Mouse (Mus musculus) right cerebral cortex, postnatal 14 days (tissue): ENCODE data around the gene Hist1h2bf.
"Not testable (repeated sequence)": the region's sequence is repeated elsewhere in the genome, so short reads cannot be mapped to it uniquely, and the experiment has no call there.

ENCODE experiments used
- DNase-seq: peaks from one replicate; pipeline ENCODE4 v3.0.0; 2022

The Hist1h2bf gene

DNA sequence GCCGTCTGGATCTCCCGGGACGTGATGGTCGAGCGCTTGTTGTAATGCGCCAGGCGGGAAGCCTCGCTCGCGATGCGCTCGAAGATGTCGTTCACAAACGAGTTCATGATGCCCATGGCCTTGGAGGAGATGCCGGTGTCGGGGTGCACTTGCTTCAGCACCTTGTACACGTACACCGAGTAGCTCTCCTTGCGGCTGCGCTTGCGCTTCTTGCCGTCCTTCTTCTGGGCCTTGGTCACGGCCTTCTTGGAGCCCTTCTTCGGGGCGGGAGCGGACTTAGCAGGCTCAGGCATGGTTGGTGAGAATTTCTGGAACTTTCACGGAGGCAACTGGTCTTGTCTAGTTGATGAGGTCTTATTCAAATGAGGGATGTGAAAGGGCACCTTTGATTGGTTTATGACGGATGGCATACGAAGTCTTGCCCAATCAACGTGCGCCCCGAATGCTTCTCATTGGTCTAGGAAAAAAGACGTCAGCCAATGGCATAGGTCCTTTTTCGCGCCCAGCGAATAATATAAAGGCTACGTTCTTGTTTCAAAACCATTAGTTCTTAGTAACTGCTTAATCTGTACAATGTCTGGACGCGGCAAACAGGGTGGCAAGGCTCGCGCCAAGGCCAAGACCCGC lies at the start of gene Hist1h2bf, which contains the start of gene Hist1h2ad:
TSS of gene Hist1h2bf (minus strand) at position 299 of the 627 bp plus-strand sequence.
TSS of gene Hist1h2ad (plus strand) at position 484 of the 627 bp plus-strand sequence.
- peak; percentile 88 for DNase-seq

DNA sequence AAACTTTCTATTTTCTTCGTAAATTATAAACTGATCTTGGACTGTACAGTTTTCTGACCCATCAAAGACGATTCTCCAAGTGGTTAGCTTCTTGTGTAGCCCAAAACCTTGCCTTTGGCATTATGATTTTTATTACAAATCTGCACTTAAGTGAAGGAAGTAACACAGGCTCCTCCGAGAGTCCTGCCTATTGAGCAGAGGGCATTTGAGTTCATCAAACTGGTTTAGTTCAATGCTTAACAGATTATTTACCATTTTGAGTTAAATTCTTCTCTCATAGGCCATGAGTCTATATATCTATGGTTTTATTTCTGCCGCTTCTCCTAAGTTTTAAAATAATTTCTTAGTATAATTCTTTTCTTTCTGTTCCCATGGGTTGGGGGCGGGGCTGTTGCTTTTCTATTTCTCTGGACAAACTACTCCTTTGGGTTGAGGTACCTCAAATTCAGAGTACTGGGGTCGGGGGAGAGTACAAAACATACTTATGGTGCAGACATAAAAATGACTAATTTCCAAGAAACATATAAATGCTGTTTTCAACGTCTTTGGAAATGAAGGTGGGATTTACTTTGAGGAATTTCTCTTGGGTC lies 49.0 kb upstream of the Hist1h2bf start:
- DNase-seq: peak; percentile 10

DNA sequence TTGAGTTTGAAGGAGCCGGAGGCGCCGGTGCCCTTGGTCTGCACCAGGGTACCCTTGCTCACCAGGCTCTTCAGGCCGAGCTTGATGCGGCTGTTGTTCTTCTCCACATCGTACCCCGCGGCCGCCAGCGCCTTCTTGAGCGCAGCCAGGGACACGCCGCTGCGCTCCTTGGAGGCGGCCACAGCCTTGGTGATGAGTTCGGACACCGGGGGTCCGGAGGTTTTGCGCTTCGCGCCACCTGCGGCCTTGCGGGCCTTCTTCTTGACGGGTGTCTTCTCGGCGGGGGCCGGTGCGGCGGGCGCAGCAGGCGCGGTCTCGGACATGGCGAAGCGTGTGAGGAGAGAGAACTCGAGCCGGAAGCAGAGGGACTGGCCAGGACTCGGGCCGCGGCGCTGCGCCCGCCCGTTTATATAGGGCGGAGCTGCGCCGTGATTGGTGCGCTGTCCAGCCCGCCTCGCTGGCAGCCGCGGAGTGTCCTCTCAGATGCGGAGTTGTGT lies 48.2 kb upstream of the Hist1h2bf start, which contains the start of gene Hist1h1e:
TSS of gene Hist1h1e (minus strand) at position 384 of the 497 bp plus-strand sequence.
- DNase-seq: peak; percentile 86

DNA sequence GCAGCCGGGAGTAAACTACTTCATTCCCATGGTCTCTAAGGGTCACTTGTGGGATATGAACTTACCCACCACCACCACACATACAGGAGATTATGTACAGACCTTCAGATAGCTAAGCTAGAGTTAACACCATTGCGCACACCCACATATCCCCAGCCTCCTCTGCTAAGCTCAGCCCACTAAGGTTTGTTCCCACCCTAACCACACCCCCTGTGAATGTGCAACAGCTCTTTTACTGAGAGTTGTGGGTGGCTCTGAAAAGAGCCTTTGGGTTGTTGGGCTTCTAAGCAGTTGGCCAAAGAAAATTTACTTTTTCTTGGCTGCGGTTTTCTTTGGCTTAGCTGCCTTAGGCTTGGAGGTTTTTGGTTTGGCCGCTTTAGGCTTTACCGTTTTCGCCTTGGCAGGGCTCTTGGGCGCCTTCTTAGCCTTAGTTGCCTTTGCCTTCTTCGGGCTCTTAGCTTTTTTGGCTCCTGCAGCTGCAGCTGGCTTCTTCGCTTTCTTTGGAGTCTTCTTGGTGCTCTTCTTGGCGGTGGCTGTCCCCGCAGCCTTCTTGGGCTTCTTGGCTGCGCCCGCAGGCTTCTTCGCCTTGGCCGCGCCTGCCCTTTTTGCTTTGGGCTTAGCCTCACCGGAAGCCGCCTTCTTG lies 47.7 kb upstream of the Hist1h2bf start:
- DNase-seq: peak; percentile 42

GRCm38 (mm10) chr13:23620733-23621531 lies 46.9 kb upstream of the Hist1h2bf start, which contains the start of gene Hist1h2be:
Hist1h2be (minus strand) TSS chr13:23621124.
- peak; percentile 67 for DNase-seq

DNA sequence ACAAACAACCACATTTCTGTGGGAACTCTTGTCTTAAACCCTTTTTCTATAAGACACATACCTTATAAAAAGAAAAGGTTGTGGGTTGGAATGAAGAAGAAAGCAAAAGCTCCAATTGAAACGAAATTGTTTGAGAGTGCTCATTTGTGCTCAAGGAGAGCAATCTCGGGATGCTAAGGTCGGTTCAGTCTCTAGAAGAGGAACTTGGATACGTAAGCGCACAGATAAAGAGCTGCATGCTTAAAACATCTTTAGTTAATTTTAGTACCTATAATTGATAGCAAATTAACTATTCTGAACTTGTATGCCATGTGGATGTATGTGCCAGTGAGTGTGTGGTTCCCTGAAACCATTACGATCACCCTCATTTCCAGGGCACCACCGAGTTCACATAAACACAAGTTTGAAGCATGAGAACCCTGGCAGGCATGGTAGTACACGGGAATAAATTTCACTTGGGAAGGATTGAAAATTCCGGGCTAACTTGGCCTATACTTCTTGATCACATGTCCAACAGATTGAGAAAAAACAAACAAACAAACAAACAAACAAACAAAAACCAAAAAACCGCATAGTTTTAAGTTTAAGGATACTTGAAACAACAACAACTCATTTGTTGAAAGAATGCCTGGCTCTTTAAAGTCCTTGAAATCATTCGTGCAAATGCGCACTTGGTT lies 46.2 kb upstream of the Hist1h2bf start:
- DNase-seq: no peak

- DNase-seq: no peak
Measured at GRCm38 (mm10) chr13:23611638-23612037, 37.6 kb upstream of the Hist1h2bf start.

GRCm38 (mm10) chr13:23610393-23610792 lies 36.4 kb upstream of the Hist1h2bf start:
- no peak for DNase-seq

GRCm38 (mm10) chr13:23609844-23610243 lies 35.8 kb upstream of the Hist1h2bf start:
- DNase-seq: no peak

GRCm38 (mm10) chr13:23609209-23609608 lies 35.2 kb upstream of the Hist1h2bf start:
- no peak for DNase-seq

- DNase-seq: no peak
Measured at GRCm38 (mm10) chr13:23605052-23605451, 31.1 kb upstream of the Hist1h2bf start.

GRCm38 (mm10) chr13:23604452-23604851 lies 30.5 kb upstream of the Hist1h2bf start:
- no peak for DNase-seq

DNA sequence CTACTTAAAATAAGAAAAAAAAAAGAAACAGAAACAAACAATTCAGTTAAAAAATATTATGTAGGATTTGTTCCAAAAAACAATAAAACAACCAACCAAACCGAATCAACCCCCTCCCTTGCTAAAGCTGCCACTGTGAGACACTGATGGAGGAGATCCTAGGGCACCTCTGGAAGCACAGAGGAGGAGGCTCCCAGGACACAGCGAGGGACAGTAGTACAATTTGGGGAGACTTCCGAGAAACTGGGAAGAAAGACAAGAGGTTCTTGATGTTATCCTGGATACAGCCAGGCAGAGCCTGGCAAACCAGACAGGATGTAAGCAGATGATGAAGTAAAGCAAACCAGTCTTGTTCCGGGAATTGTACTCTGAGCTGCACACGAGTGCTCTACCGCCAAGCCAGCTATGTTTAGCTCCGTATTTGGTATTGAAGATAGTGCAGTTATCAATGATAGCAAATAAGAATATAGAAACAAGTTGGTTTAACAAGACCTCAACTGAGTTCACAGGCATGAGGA lies 29.2 kb upstream of the Hist1h2bf start:
- no peak for DNase-seq

DNA sequence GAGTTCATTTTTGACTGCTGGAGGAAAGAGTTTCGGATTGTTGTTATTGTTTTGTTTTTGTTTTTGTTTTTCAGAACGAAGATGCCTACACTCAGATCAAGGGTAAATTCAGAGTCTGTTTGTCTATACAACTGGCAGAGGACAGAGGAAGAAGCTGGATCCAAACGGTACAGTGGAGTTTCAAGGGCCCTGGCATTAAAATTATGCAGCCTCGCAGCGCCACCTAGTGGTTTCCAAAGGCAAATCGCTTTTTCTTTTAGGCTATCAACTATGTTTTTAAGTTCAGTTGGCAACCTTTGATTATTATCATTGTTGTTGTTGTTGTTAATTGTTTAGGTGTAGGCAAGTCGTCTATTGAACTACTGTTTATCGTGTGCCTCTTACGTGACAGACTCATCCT lies 24.0 kb upstream of the Hist1h2bf start:
- peak; percentile 77 for DNase-seq

DNA sequence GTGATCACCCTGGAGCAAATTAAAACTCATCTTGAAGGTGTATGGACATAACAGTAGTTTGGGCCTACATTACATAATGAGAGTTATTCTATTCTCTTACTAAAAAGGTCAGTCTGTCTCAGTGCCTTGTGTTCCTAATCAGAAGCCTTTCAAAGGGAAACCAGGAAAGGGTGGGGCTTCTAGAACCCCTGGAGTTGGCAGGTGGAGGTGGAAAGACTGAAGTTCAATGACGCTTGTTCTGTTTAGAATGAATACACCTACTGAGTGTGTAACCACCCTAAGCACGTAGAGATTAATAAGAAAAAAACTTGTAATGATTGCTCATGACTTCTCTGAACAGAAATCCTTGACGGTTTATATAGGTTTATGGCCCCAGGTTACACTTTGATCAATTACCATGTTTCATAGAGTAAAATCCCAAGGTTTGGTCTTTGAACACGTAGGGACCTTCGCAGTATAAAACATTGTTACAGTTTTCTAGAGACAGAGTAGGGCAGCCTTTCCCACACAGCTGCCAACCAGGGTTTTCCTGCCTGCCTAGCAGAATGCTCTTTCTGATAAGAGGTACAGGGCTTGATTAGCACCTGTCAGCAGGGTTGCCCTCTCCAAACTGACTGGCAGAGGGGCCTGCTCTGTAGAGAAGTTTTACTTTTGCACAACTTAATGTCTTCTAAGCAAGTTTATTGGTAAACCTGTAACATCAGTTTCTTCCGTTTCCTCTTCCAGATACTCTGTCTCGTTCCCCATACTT lies 21.8 kb upstream of the Hist1h2bf start:
- DNase-seq: no peak

GRCm38 (mm10) chr13:23595185-23595584 lies 21.2 kb upstream of the Hist1h2bf start:
- no peak for DNase-seq

GRCm38 (mm10) chr13:23593051-23593770 lies 19.2 kb upstream of the Hist1h2bf start:
- no peak for DNase-seq

DNA sequence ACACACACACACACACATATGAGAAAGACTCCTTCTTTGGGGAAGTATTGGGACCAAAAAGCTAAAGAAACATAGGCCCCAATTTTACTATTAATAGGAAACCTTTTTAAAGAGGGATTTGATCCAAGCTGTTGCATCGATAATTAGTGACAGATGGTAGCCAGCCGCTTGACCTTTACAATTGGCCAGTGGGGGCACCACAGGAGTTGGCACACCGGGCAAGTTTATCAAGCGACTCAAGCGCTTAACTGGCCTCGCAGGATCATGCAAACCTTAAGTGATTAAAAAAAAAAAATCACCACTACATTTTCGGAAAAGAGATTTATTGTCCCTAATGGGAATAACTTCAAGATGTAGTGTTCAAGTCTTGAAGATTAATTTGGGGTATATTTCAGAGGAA lies 18.6 kb upstream of the Hist1h2bf start:
- DNase-seq: no peak

DNA sequence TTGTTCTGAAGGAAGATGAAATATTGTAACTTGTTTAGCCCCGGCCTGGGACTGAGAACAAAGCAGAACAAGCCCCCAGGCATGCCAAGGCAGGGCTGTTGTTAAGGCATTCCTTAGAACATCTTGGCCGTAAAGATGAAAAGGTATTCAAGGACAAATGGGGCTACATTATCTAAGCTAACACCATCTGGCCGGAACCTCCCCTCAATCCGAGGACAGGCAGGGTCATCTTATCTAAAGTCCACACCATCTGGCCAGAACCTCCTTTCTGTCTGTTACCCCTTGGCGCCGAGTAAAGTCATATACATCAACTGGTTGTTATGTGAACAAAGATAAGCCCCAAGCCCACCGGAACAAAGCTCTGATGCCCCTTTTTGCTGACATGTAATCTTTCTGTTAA lies 17.9 kb upstream of the Hist1h2bf start:
- not testable (repeated sequence) for DNase-seq

DNA sequence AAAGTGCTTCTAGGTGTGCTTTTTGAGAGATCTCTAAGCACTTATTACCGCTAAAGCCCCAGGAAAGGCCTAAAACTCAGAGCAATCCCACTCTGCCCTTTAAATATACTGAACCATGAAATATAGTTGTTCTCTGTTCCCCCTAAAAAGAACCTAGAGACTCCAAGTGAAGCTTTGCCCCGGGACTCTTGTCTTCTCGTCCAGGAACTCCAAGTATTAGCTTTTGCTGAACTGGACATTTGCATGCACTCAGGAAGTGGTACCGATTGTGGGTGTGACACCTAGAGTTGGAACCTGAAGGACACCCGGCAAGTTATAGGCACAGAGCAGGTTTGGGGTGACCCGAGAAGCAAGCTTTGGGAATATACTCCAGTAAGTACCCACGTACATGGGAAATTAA lies 17.2 kb upstream of the Hist1h2bf start:
- no peak for DNase-seq

DNA sequence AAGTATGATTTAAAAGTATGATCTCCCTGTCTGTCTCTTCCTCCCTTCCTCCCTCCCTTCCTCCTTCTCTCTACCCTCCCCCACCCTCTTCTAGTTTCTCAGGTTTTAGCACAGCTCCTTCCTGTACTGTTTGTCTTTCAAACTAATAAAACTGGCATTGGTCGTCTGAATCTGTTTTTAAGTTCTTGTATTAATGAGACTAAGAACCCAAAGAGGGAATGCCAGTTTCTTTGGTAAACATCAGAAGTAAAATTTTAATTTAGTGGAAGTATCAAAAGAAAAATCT lies 12.9 kb upstream of the Hist1h2bf start:
- no peak for DNase-seq
